8 mouse cellular contexts compared by ENCODE assay signal in genomic region chr4:108327730-108328484, GRCm38 (mm10). TPM values are rescaled to one million over a fixed set of nuclear protein-coding genes. Genes with fewer than 3 reads are reported as not detected.
DNase-seq lines count a peak whose midpoint lies in the region; ATAC-seq and TF ChIP-seq lines count a peak whose summit lies in the region.

Coa7 (plus strand) TSS chr4:108328140.

- TF ChIP-seq CTCF in bone marrow, adult 2 months (IDR thresholded peaks at IDR 0.05; ENCODE audit: control insufficient read depth, insufficient read depth, low read length) = 0 out of 2 replicates have a peak, but pooled peaks have one; percentile 2

- WGBS in bone marrow, adult 2 months = under 1% methylated on average over 45 of the region's 45 CpGs
- WGBS in embryonic facial prominence, embryonic 15.5 days = under 1% methylated on average over 45 of the region's 45 CpGs
- under 1% methylated on average over 45 of the region's 45 CpGs for WGBS in kidney, embryonic 14.5 days
- WGBS in limb, embryonic 15.5 days = under 1% methylated on average over 44 of the region's 45 CpGs

- no peaks in the 10 kb centered on the region for H3K9me3 ChIP-seq in embryonic facial prominence, embryonic 15.5 days (replicated peaks)
- H3K9me3 ChIP-seq in kidney, embryonic 14.5 days (ENCODE audit: control insufficient read depth, low read length) = no peaks in the 10 kb centered on the region
- no peaks in the 10 kb centered on the region for H3K9me3 ChIP-seq in limb, embryonic 15.5 days

- peak within 1 kb of the TSS; percentile 60 for H3K4me2 ChIP-seq in embryonic facial prominence, embryonic 15.5 days (replicated peaks)
- H3K4me2 ChIP-seq in kidney, embryonic 14.5 days (replicated peaks; ENCODE audit: low read depth, low read length) = peak within 1 kb of the TSS; percentile 60
- peak within 1 kb of the TSS; percentile 53 for H3K4me2 ChIP-seq in limb, embryonic 15.5 days

- peak; percentile 99 for DNase-seq in 416B (ENCODE audit: low read depth)
- peak; percentile 96 for DNase-seq in heart, adult 8-10 months (ENCODE audit: low spot score)
- peak; percentile 84 to 97 for DNase-seq in monocyte, adult 2 months (ENCODE audit: low read depth in 1 of 2, low spot score in 2 of 2)
- peak; percentile 93 for DNase-seq in spleen, postnatal 36 days (ENCODE audit: low spot score in 2 of 2)

- TF ChIP-seq POLR2A in bone marrow, adult 2 months (IDR thresholded peaks at IDR 0.05; ENCODE audit: borderline replicate concordance, control insufficient read depth, low read depth, low read length) = peak; percentile 34; the same call in 1 of the 2 replicates

- peak; percentile 93 for ATAC-seq in embryonic facial prominence, embryonic 15.5 days (ENCODE audit: insufficient number of reproducible peaks, low FRiP score, low TSS enrichment, low read depth)
- peak; percentile 94 for ATAC-seq in kidney, embryonic 14.5 days (ENCODE audit: low FRiP score, low TSS enrichment)
- peak; percentile 94 for ATAC-seq in limb, embryonic 15.5 days (ENCODE audit: insufficient number of reproducible peaks, low FRiP score, low TSS enrichment, low read depth)

- peak within 1 kb of the TSS; percentile 85 for H3K27ac ChIP-seq in bone marrow, adult 2 months (ENCODE audit: control insufficient read depth, insufficient read depth, low read depth, low read length, poor library complexity)
- peak within 1 kb of the TSS; percentile 93 for H3K27ac ChIP-seq in embryonic facial prominence, embryonic 15.5 days (replicated peaks)
- peak within 1 kb of the TSS; percentile 91 for H3K27ac ChIP-seq in kidney, embryonic 14.5 days (ENCODE audit: low read depth, low read length)
- H3K27ac ChIP-seq in limb, embryonic 15.5 days = peak within 1 kb of the TSS; percentile 94

- H3K4me3 ChIP-seq in bone marrow, adult 2 months (replicated peaks; ENCODE audit: control insufficient read depth, low read depth, low read length) = peak within 1 kb of the TSS; percentile 96
- H3K4me3 ChIP-seq in embryonic facial prominence, embryonic 15.5 days (replicated peaks) = peak within 1 kb of the TSS; percentile 83
- H3K4me3 ChIP-seq in kidney, embryonic 14.5 days (ENCODE audit: low read length) = peak within 1 kb of the TSS; percentile 71
- peak within 1 kb of the TSS; percentile 81 for H3K4me3 ChIP-seq in limb, embryonic 15.5 days

- peaks cover 11% of the 10 kb centered on the region; the same call in 1 of the 2 replicates for H3K36me3 ChIP-seq in embryonic facial prominence, embryonic 15.5 days
- peaks cover 12% of the 10 kb centered on the region; the same call in 1 of the 2 replicates for H3K36me3 ChIP-seq in kidney, embryonic 14.5 days (ENCODE audit: control insufficient read depth, insufficient read depth, low read length)
- peaks cover 13% of the 10 kb centered on the region for H3K36me3 ChIP-seq in limb, embryonic 15.5 days

- H3K9ac ChIP-seq in embryonic facial prominence, embryonic 15.5 days = peak within 1 kb of the TSS; percentile 55
- peak within 1 kb of the TSS; percentile 67 for H3K9ac ChIP-seq in kidney, embryonic 14.5 days (ENCODE audit: low read depth, low read length)
- H3K9ac ChIP-seq in limb, embryonic 15.5 days = peak within 1 kb of the TSS; percentile 61; the same call in 1 of the 2 replicates

- H3K27me3 ChIP-seq in embryonic facial prominence, embryonic 15.5 days = no peaks in the 10 kb centered on the region
- no peaks in the 10 kb centered on the region for H3K27me3 ChIP-seq in kidney, embryonic 14.5 days (ENCODE audit: control insufficient read depth, insufficient read depth, low read length)
- no peaks in the 10 kb centered on the region for H3K27me3 ChIP-seq in limb, embryonic 15.5 days

- no peaks in the 10 kb centered on the region for H3K4me1 ChIP-seq in bone marrow, adult 2 months (ENCODE audit: control insufficient read depth, insufficient read depth, low read length)
- H3K4me1 ChIP-seq in embryonic facial prominence, embryonic 15.5 days = no peaks in the 10 kb centered on the region
- no peaks in the 10 kb centered on the region for H3K4me1 ChIP-seq in kidney, embryonic 14.5 days (ENCODE audit: control insufficient read depth, insufficient read depth, low read length)
- peaks cover 9% of the 10 kb centered on the region for H3K4me1 ChIP-seq in limb, embryonic 15.5 days

RNA-seq across cellular contexts. Expression of gene Coa7, which starts in this region (rescaled TPM):
- 4.9 and 17.3 TPM in 2 replicates for polyA plus RNA-seq in bone marrow, adult 2 months (2011; ENCODE audit: insufficient read depth, insufficient read length, low replicate concordance, missing spikeins)
- 39.9 and 42.9 TPM in 2 replicates for polyA plus RNA-seq in embryonic facial prominence, embryonic 15.5 days (2015; fragmentation: Nextera tagmentation; extraction: Ambion mirVana)
- 10 to 100 TPM; 31.0 to 45.6 (median 36.2) TPM for total RNA-seq in heart, adult 8-10 months (2022)
- polyA plus RNA-seq in kidney, embryonic 14.5 days (2014; fragmentation: Nextera tagmentation; extraction: Ambion mirVana) = 58.1 and 67.7 TPM in 2 replicates
- polyA plus RNA-seq in limb, embryonic 15.5 days (2015; fragmentation: Nextera tagmentation; extraction: Ambion mirVana) = 38.0 and 40.3 TPM in 2 replicates

Comparison
In these comparisons a context has a peak if more than half of its experiments do, and no peak if none do; other contexts are left out.
1. Peak in every context shown above with its lines: DNase-seq, ATAC-seq, H3K4me3 ChIP-seq and H3K27ac ChIP-seq.